Mouse (Mus musculus) limb, embryonic 14.5 days (tissue): ENCODE data around the gene Catsper2. TPM values are rescaled to one million over a fixed set of nuclear protein-coding genes. Genes with fewer than 3 reads are reported as not detected.

ENCODE experiments used
- ATAC-seq: fragments of 200-750 bp; cut with Nextera tagmentation; 2 replicates; pipeline ENCODE4 v1.8.0; 2017; ENCODE audit warnings: low read depth, moderate number of reproducible peaks, moderate TSS enrichment; ENCODE audit not compliant: low FRiP score
- DNase-seq: peaks from one replicate; pipeline ENCODE4 v3.0.0-alpha.2; 2015; ENCODE audit warnings: low spot score
- H3K27ac ChIP-seq: fragments of 300-500 bp; sonication (generic); replicated peaks from 2 replicates; pipeline ENCODE4 v1.5.1; 2014; ENCODE audit warnings: low read depth, mild to moderate bottlenecking, low read length, moderate library complexity, mixed read lengths
- H3K27me3 ChIP-seq: fragments of 300-500 bp; sonication (generic); 2 replicates; pipeline ENCODE4 v1.6.1; 2014; ENCODE audit warnings: low read length, mixed read lengths; ENCODE audit not compliant: control insufficient read depth, insufficient read depth
- H3K36me3 ChIP-seq: fragments of 300-500 bp; sonication (generic); 2 replicates; pipeline ENCODE4 v1.6.1; 2014; ENCODE audit warnings: mild to moderate bottlenecking, low read length, moderate library complexity, mixed read lengths; ENCODE audit not compliant: control insufficient read depth, insufficient read depth
- H3K4me1 ChIP-seq: fragments of 300-500 bp; sonication (generic); 2 replicates; pipeline ENCODE4 v1.6.1; 2014; ENCODE audit warnings: antibody characterized with exemption, low read length, mixed read lengths; ENCODE audit not compliant: control insufficient read depth, insufficient read depth
- H3K4me2 ChIP-seq: fragments of 300-500 bp; sonication (generic); replicated peaks from 2 replicates; pipeline ENCODE4 v1.6.1; 2014; ENCODE audit warnings: low read depth, mild to moderate bottlenecking, low read length, moderate library complexity; ENCODE audit not compliant: severe bottlenecking
- H3K4me3 ChIP-seq: fragments of 300-500 bp; sonication (generic); replicated peaks from 2 replicates; pipeline ENCODE4 v1.5.1; 2014; ENCODE audit warnings: low read length
- H3K9ac ChIP-seq: fragments of 300-500 bp; sonication (generic); 2 replicates; pipeline ENCODE4 v1.6.1; 2014; ENCODE audit warnings: mild to moderate bottlenecking, low read depth, low read length, moderate library complexity; ENCODE audit not compliant: severe bottlenecking
- H3K9me3 ChIP-seq: fragments of 300-500 bp; sonication (generic); 2 replicates; pipeline ENCODE4 v1.6.1; 2016; ENCODE audit warnings: low read length; ENCODE audit not compliant: control insufficient read depth
- POLR2A ChIP-seq: fragments of 200-500 bp; IDR thresholded peaks from 2 replicates; pipeline ENCODE4 v1.8.0; 2012; ENCODE audit warnings: inconsistent platforms, mild to moderate bottlenecking, moderate library complexity, borderline replicate concordance; ENCODE audit not compliant: insufficient read depth, insufficient read length; ENCODE audit errors: extremely low read depth
- WGBS: fragments of 180-500 bp; shearing (Covaris S2); extraction: QIAGEN DNeasy Blood & Tissue Kit; methylation state at CpG from one replicate; pipeline ENCODE4 v1.1.7; 2014; 5-methylcytosine and 5-hydroxymethylcytosine counted together
- polyA plus RNA-seq, 2 experiments: library from polyadenylated mRNA; depleted of rRNA in 1 of 2; stranded (reverse) in 1 of 2; unstranded in 1 of 2; fragments of >200 nt; fragmentation: Nextera tagmentation in 1 of 2; extraction: Ambion mirVana in 1 of 2; gene quantifications; 2 replicates each; pipeline versions ENCODE4 v1.2.1 to v1.2.3; 2012 to 2014

Catsper2 gene
- polyA plus RNA-seq, 2 experiments: 1.7 to 4.1 TPM

- peak overlapping the region; percentile 61 for H3K9ac ChIP-seq
- H3K9me3 ChIP-seq: no peaks in the 10 kb centered on the region
- peak; percentile 64 for DNase-seq
- no peaks in the 10 kb centered on the region for H3K27me3 ChIP-seq
- H3K4me2 ChIP-seq: peak overlapping the region; percentile 89
- WGBS: 17% methylated on average over 9 of the region's 9 CpGs
- peak overlapping the region; percentile 94 for H3K27ac ChIP-seq
- H3K4me3 ChIP-seq: peak overlapping the region; percentile 99
- peaks cover 24% of the 10 kb centered on the region for H3K36me3 ChIP-seq
- no peak for TF ChIP-seq POLR2A
- peaks cover 10% of the 10 kb centered on the region for H3K4me1 ChIP-seq
- no peak for ATAC-seq
Observed at GRCm38 (mm10) chr2:121448136-121448535, 34.5 kb upstream of the Catsper2 start.

GRCm38 (mm10) chr2:121447006-121447405 lies 33.4 kb upstream of the Catsper2 start:
- Histone ChIP-seq H3K27me3 (no peaks in the 10 kb centered on the region), H3K4me1 (peaks cover 17% of the 10 kb centered on the region), H3K27ac (no peak overlapping the region), H3K4me3 (no peak overlapping the region), H3K4me2 (no peak overlapping the region), H3K9ac (no peak overlapping the region), H3K9me3 (no peaks in the 10 kb centered on the region), H3K36me3 (peaks cover 13% of the 10 kb centered on the region; the same call in 1 of the 2 replicates)
- DNase-seq (no peak), ATAC-seq (no peak)
- no peak for TF ChIP-seq POLR2A
- 90% methylated on average over 3 of the region's 3 CpGs for WGBS

GRCm38 (mm10) chr2:121446506-121446905 lies 32.9 kb upstream of the Catsper2 start:
- H3K27ac ChIP-seq: no peak overlapping the region
- ATAC-seq: no peak

GRCm38 (mm10) chr2:121445117-121445516 lies 31.5 kb upstream of the Catsper2 start:
- Histone ChIP-seq H3K4me2 (no peak overlapping the region), H3K27ac (no peak overlapping the region), H3K4me1 (peaks cover 12% of the 10 kb centered on the region), H3K4me3 (no peak overlapping the region), H3K27me3 (no peaks in the 10 kb centered on the region), H3K9ac (no peak overlapping the region), H3K36me3 (0 out of 2 replicates have a peak, but pooled peaks cover 1% of the 10 kb centered on the region), H3K9me3 (no peaks in the 10 kb centered on the region)
- TF ChIP-seq POLR2A: no peak
- whole genome bisulfite sequencing: 80% methylated on average over 3 of the region's 3 CpGs
- no peak for ATAC-seq
- no peak for DNase-seq

More at GRCm38 (mm10) chr2:121446506-121446905, 32.9 kb upstream of the Catsper2 start:
- WGBS: 68% methylated on average over 4 of the region's 4 CpGs
- H3K36me3 ChIP-seq: peaks cover 11% of the 10 kb centered on the region; the same call in 1 of the 2 replicates
- H3K9me3 ChIP-seq: no peaks in the 10 kb centered on the region
- DNase-seq: no peak
- H3K4me2 ChIP-seq: no peak overlapping the region
- H3K4me3 ChIP-seq: no peak overlapping the region
- no peak overlapping the region for H3K9ac ChIP-seq
- no peak for TF ChIP-seq POLR2A
- H3K4me1 ChIP-seq: peaks cover 22% of the 10 kb centered on the region
- no peaks in the 10 kb centered on the region for H3K27me3 ChIP-seq

GRCm38 (mm10) chr2:121444178-121444577 lies 30.6 kb upstream of the Catsper2 start, which contains the start of gene Ell3:
Gene Ell3, minus strand, starts transcription at chr2:121444278.
- peaks cover 6% of the 10 kb centered on the region for H3K36me3 ChIP-seq
- H3K4me3 ChIP-seq: peak within 1 kb of the TSS; percentile 49
- H3K9ac ChIP-seq: peak within 1 kb of the TSS; percentile 53; the same call in 1 of the 2 replicates
- TF ChIP-seq POLR2A: no peak
- H3K4me2 ChIP-seq: peak within 1 kb of the TSS; percentile 89
- peaks cover 12% of the 10 kb centered on the region; the same call in 1 of the 2 replicates for H3K4me1 ChIP-seq
- no peak for DNase-seq
- no peaks in the 10 kb centered on the region for H3K27me3 ChIP-seq
- no peaks in the 10 kb centered on the region for H3K9me3 ChIP-seq
- H3K27ac ChIP-seq: no peak within 1 kb of the TSS
- 86% methylated on average over 1 of the region's 1 CpGs for WGBS
- ATAC-seq: no peak

GRCm38 (mm10) chr2:121443068-121443349 lies 29.4 kb upstream of the Catsper2 start:
- WGBS: 2% methylated on average over 8 of the region's 8 CpGs

More at GRCm38 (mm10) chr2:121443068-121443349, 29.4 kb upstream of the Catsper2 start:
- no peak for TF ChIP-seq POLR2A
- H3K9ac ChIP-seq: peak overlapping the region; percentile 53
- no peaks in the 10 kb centered on the region for H3K27me3 ChIP-seq
- H3K36me3 ChIP-seq: peaks cover 18% of the 10 kb centered on the region
- no peak for ATAC-seq
- H3K4me2 ChIP-seq: peak overlapping the region; percentile 89
- peaks cover 12% of the 10 kb centered on the region; the same call in 1 of the 2 replicates for H3K4me1 ChIP-seq
- no peaks in the 10 kb centered on the region for H3K9me3 ChIP-seq
- no peak for DNase-seq
- H3K4me3 ChIP-seq: peak overlapping the region; percentile 49
- H3K27ac ChIP-seq: no peak overlapping the region
